Mouse (Mus musculus): Measurements from ENCODE around the gene Rab29.
A peak's percentile ranks its signal among the peaks of the same experiment; 100 is the strongest.

- TF ChIP-seq CTCF (IDR thresholded peaks at IDR 0.05; ENCODE audit: borderline replicate concordance, control insufficient read depth, extremely low read depth, insufficient read depth, low read length, poor library complexity) (no peak), POLR2A (IDR thresholded peaks at IDR 0.05; ENCODE audit: control insufficient read depth, extremely low read depth, insufficient read depth, low read length, poor library complexity) (peak; percentile 82)
Measured at GRCm38 (mm10) chr1:131827787-131828258, 39.2 kb upstream of the Rab29 start.
